9 mouse cellular contexts compared by ENCODE assay signal in the genomic region with DNA sequence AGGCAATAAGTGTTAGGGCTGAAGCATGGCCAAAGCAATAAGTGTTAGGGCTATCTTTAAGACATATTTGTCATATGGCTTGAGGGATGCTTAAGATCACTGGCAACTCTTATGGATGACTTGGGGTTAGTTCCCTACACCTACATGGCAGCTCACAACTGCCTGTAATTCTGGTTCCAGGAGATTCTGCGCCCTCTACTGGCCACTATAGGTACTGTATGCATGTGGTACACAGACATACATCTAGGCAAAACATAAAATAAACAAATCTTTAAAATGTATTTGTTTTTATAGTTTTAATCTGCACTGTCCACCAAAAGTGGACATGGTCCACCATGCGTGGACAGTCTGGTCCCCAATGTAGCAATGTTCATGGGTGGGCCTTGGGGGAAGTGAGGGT. TPM values are rescaled to one million over a fixed set of nuclear protein-coding genes. Genes with fewer than 3 reads are reported as not detected.
DNase-seq lines count a peak whose midpoint lies in the region; ATAC-seq and TF ChIP-seq lines count a peak whose summit lies in the region.
"Had no signal": no experiment of that assay in that cellular context is flagged by ENCODE, and none has a peak within 500 bp of the region (broad histone marks: within the 10 kb centered on the region; RNA-seq: fewer than 3 reads in every experiment).

No protein-coding gene starts in this region.

- H3K4me3 ChIP-seq in lung, embryonic 14.5 days (ENCODE audit: low read depth, low read length), result no peak overlapping the region
- H3K4me3 ChIP-seq in liver, embryonic 14.5 days (ENCODE audit: insufficient read depth in 1 of 2, low read depth in 2 of 2, low read length in 2 of 2), result no peak overlapping the region
- H3K4me3 ChIP-seq: erythroblast, embryonic 14.5 days had no signal

- DNase-seq in cerebellum, postnatal 10 days, result peak; percentile 17 to 24
- peak; percentile 19 for DNase-seq in lung, embryonic 14.5 days
- no peak for DNase-seq in lung, postnatal 4 days
- DNase-seq in liver, embryonic 14.5 days (ENCODE audit: low read depth in 3 of 3, low spot score in 3 of 3), result peak; percentile 4 to 13 (median 11)
- DNase-seq in thymus, postnatal 36 days, result peak; percentile 30 to 48
- no peak for DNase-seq in cerebellum, adult 18-20 months
- DNase-seq in urinary bladder, adult 2 months (ENCODE audit: low spot score), result no peak

- no peak overlapping the region for H3K9ac ChIP-seq in lung, embryonic 14.5 days
- H3K9ac ChIP-seq in liver, embryonic 14.5 days (replicated peaks), result no peak overlapping the region

- TF ChIP-seq CTCF in lung, embryonic 14.5 days (IDR thresholded peaks at IDR 0.05; ENCODE audit: low read depth), result peak; percentile 60
- peak; percentile 80 for TF ChIP-seq CTCF in liver, embryonic 14.5 days (IDR thresholded peaks at IDR 0.05; ENCODE audit: low read depth)

- no peaks in the 10 kb centered on the region for H3K27me3 ChIP-seq in lung, embryonic 14.5 days (ENCODE audit: insufficient read depth, low read length)
- H3K27me3 ChIP-seq in liver, embryonic 14.5 days (ENCODE audit: control insufficient read depth, insufficient read depth, low read length), result no peaks in the 10 kb centered on the region

- no peak overlapping the region for H3K27ac ChIP-seq in lung, embryonic 14.5 days (ENCODE audit: low read depth)
- H3K27ac ChIP-seq in liver, embryonic 14.5 days, result no peak overlapping the region

- H3K9me3 ChIP-seq in lung, embryonic 14.5 days (ENCODE audit: low read depth, low read length), result peaks cover 4% of the 10 kb centered on the region; the same call in 1 of the 2 replicates
- H3K9me3 ChIP-seq in liver, embryonic 14.5 days (ENCODE audit: control insufficient read depth, low read length), result no peaks in the 10 kb centered on the region

- H3K36me3 ChIP-seq in lung, embryonic 14.5 days (ENCODE audit: insufficient read depth), result no peaks in the 10 kb centered on the region
- H3K36me3 ChIP-seq in liver, embryonic 14.5 days (replicated peaks; ENCODE audit: control insufficient read depth, insufficient read depth, low read depth), result no peaks in the 10 kb centered on the region

- TF ChIP-seq EP300 in liver, embryonic 14.5 days (IDR thresholded peaks at IDR 0.05; ENCODE audit: low read depth), result no peak

- 58% methylated on average over 2 of the region's 2 CpGs for WGBS in lung, embryonic 14.5 days
- WGBS in liver, embryonic 14.5 days (ENCODE audit: insufficient replicate concordance), result 17% methylated on average over 2 of the region's 2 CpGs

- H3K4me1 ChIP-seq in lung, embryonic 14.5 days (ENCODE audit: insufficient read depth), result no peaks in the 10 kb centered on the region
- H3K4me1 ChIP-seq in liver, embryonic 14.5 days (replicated peaks; ENCODE audit: control insufficient read depth in 2 of 2, insufficient read depth in 2 of 2, low read length in 1 of 2), result no peaks in the 10 kb centered on the region

- no peak overlapping the region for H3K4me2 ChIP-seq in lung, embryonic 14.5 days
- H3K4me2 ChIP-seq in liver, embryonic 14.5 days (ENCODE audit: low read depth), result no peak overlapping the region

- ATAC-seq in cerebellum, adult (ENCODE audit: insufficient number of reproducible peaks, low FRiP score, low TSS enrichment), result no peak
- no peak for ATAC-seq in lung, embryonic 14.5 days (ENCODE audit: insufficient read depth)
- no peak for ATAC-seq in liver, embryonic 14.5 days (ENCODE audit: insufficient read depth)

RNA-seq across cellular contexts. Expression of a gene that starts 51.3 kb away (rescaled TPM):
- 0.58 and 1.0 TPM in 2 replicates for polyA plus RNA-seq in lung, embryonic 14.5 days (2014; fragmentation: Nextera tagmentation; extraction: Ambion mirVana)
- 0.02 and 0.04 TPM in 2 replicates for polyA plus RNA-seq in liver, embryonic 14.5 days (2012; rRNA removed)
- polyA plus RNA-seq in liver, embryonic 14.5 days (2014; fragmentation: Nextera tagmentation; extraction: Ambion mirVana), result not detected in 2 replicates
- polyA plus RNA-seq in urinary bladder, adult 2 months (2012; rRNA removed), result 0.89 and 1.1 TPM in 2 replicates
- polyA plus RNA-seq: erythroblast, embryonic 14.5 days had no signal

Comparison
In these comparisons a context has a peak if more than half of its experiments do, and no peak if none do; other contexts are left out.
1. DNase-seq: peak in cerebellum, postnatal 10 days (2 of 2), lung, embryonic 14.5 days (single experiment), liver, embryonic 14.5 days (3 of 3) and thymus, postnatal 36 days (2 of 2); none in lung, postnatal 4 days (0 of 2), cerebellum, adult 18-20 months (0 of 2) and urinary bladder, adult 2 months (single experiment).